Mouse (Mus musculus) liver, adult 2 months (tissue): Measurements from ENCODE around the gene Naa25. TPM values are rescaled to one million over a fixed set of nuclear protein-coding genes. Genes with fewer than 3 reads are reported as not detected.

Experiments used
- DNase-seq: peaks from one replicate; pipeline ENCODE4 v3.0.0-alpha.2; 2011; ENCODE audit warnings: low read depth, low spot score; ENCODE audit errors: extremely low read depth
- H3K27ac ChIP-seq: fragments of 200-500 bp; replicated peaks from 2 replicates; pipeline ENCODE4 v1.5.1; 2012; ENCODE audit warnings: low read depth, mild to moderate bottlenecking, control low read depth, inconsistent platforms, low read length; ENCODE audit not compliant: insufficient read depth
- H3K27me3 ChIP-seq: fragments of 200-500 bp; 2 replicates; pipeline ENCODE4 v1.6.1; 2012; ENCODE audit warnings: mild to moderate bottlenecking, moderate library complexity, low read length, inconsistent platforms; ENCODE audit not compliant: control insufficient read depth, insufficient read depth
- H3K36me3 ChIP-seq: fragments of 200-500 bp; 2 replicates; pipeline ENCODE4 v1.6.1; 2012; ENCODE audit warnings: low read length, inconsistent platforms; ENCODE audit not compliant: control insufficient read depth, insufficient read depth
- H3K4me1 ChIP-seq: fragments of 200-500 bp; 2 replicates; pipeline ENCODE4 v1.6.1; 2011; ENCODE audit warnings: low read length; ENCODE audit not compliant: control insufficient read depth, insufficient read depth
- H3K4me3 ChIP-seq: fragments of 200-500 bp; 2 replicates; pipeline ENCODE4 v1.5.1; 2011; ENCODE audit warnings: low read depth, mild to moderate bottlenecking, control low read depth, low read length, moderate library complexity; ENCODE audit not compliant: insufficient read depth
- H3K79me2 ChIP-seq: fragments of 200-500 bp; 2 replicates; pipeline ENCODE4 v1.6.1; 2012; ENCODE audit warnings: inconsistent platforms, mild to moderate bottlenecking, low read length, moderate library complexity; ENCODE audit not compliant: control insufficient read depth, insufficient read depth
- H3K9ac ChIP-seq: fragments of 200-500 bp; 2 replicates; pipeline ENCODE4 v1.6.1; 2012; ENCODE audit warnings: low read depth, mild to moderate bottlenecking, control low read depth, inconsistent platforms, low read length
- CTCF ChIP-seq: fragments of 200-500 bp; IDR thresholded peaks from 2 replicates; pipeline ENCODE4 v1.5.1; 2011; ENCODE audit warnings: low read depth, low read length, control low read depth
- POLR2A ChIP-seq: fragments of 200-500 bp; IDR thresholded peaks from 2 replicates; pipeline ENCODE4 v1.6.1; 2011; ENCODE audit warnings: low read length, control low read depth; ENCODE audit not compliant: insufficient read depth; ENCODE audit errors: extremely low read depth
- WGBS: fragments of 180-500 bp; shearing (Covaris S2); methylation state at CpG from one replicate; pipeline ENCODE4 v1.1.7; 2018; 5-methylcytosine and 5-hydroxymethylcytosine counted together
- polyA plus RNA-seq: library from polyadenylated mRNA; depleted of rRNA; stranded (reverse); fragments of >200 nt; gene quantifications from 2 replicates; pipeline ENCODE4 v1.2.3, GENCODE M21; 2012; rRNA removed
- total RNA-seq: library from RNA; depleted of rRNA; stranded (reverse); fragments of >200 nt; gene quantifications from 2 replicates; pipeline ENCODE4 v1.2.3, GENCODE M21; 2014; rRNA removed

Gene Naa25
- total and polyA plus RNA-seq, 2 experiments = 7.6 to 8.6 TPM

GRCm38 (mm10) chr5:121477680-121478079 lies 79.9 kb downstream of the Naa25 start:
- TF ChIP-seq POLR2A (no peak), CTCF (peak; percentile 31)
- no peaks in the 10 kb centered on the region for H3K4me1 ChIP-seq
- DNase-seq = peak; percentile 61
- H3K27me3 ChIP-seq = no peaks in the 10 kb centered on the region
- no peak overlapping the region for H3K4me3 ChIP-seq
- 35% methylated on average over 3 of the region's 3 CpGs for WGBS
- H3K36me3 ChIP-seq = no peaks in the 10 kb centered on the region
- no peak overlapping the region for H3K9ac ChIP-seq
- no peak overlapping the region for H3K27ac ChIP-seq
- no peaks in the 10 kb centered on the region for H3K79me2 ChIP-seq

- no peaks in the 10 kb centered on the region for H3K36me3 ChIP-seq
- DNase-seq = peak; percentile 8
- 30% methylated on average over 5 of the region's 5 CpGs for WGBS
- no peak overlapping the region for H3K27ac ChIP-seq
- no peak overlapping the region for H3K4me3 ChIP-seq
- H3K9ac ChIP-seq = no peak overlapping the region
- H3K79me2 ChIP-seq = no peaks in the 10 kb centered on the region
- H3K27me3 ChIP-seq = no peaks in the 10 kb centered on the region
- no peaks in the 10 kb centered on the region for H3K4me1 ChIP-seq
- no peak for TF ChIP-seq CTCF
- no peak for TF ChIP-seq POLR2A
These were observed 87.1 kb downstream of the Naa25 start for GRCm38 (mm10) chr5:121484801-121485200.

DNA sequence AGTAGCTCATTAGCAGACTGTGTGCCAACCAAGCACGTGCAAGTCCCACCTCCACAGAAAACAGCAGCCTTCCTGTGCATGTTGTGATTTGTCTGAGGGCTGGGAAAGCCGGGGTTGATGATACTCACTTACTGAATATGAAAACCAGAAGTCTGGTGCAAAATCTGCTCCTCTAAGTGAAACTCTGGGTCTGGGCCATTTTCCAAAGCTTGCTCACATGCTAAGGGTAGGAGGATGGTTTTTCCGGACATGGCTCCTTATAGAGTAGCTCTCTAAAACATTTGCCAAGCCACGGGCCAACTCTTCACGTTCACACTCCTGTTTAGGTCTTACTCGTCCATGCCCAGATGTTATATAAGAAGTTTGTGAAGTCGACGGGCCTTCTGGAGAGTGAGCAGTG lies 95.6 kb downstream of the Naa25 start:
- Histone ChIP-seq H3K36me3 (no peaks in the 10 kb centered on the region), H3K4me1 (no peaks in the 10 kb centered on the region), H3K27me3 (no peaks in the 10 kb centered on the region), H3K79me2 (no peaks in the 10 kb centered on the region), H3K9ac (no peak overlapping the region), H3K4me3 (no peak overlapping the region), H3K27ac (no peak overlapping the region)
- 74% methylated on average over 8 of the region's 8 CpGs for WGBS
- TF ChIP-seq CTCF (no peak), POLR2A (no peak)
- no peak for DNase-seq

Other genes starting within 250 kb of the Naa25 start
- 23.1 and 30.3 TPM in 2 replicates for gene Ptpn11, start 206.5 kb upstream of the Naa25 start, total RNA-seq
- gene Ptpn11, start 206.5 kb upstream of the Naa25 start, polyA plus RNA-seq = 15.6 and 17.0 TPM in 2 replicates
- 135 and 163 TPM in 2 replicates for gene Rpl6, start 193.5 kb upstream of the Naa25 start, total RNA-seq
- 122 and 146 TPM in 2 replicates for gene Rpl6, start 193.5 kb upstream of the Naa25 start, polyA plus RNA-seq
- gene Hectd4, start 177.7 kb upstream of the Naa25 start, total RNA-seq = 9.7 and 10.0 TPM in 2 replicates
- 5.5 and 7.6 TPM in 2 replicates for gene Hectd4, start 177.7 kb upstream of the Naa25 start, polyA plus RNA-seq
- 49.5 and 53.7 TPM in 2 replicates for gene Trafd1, start 12.3 kb upstream of the Naa25 start, total RNA-seq
- 53.2 and 67.0 TPM in 2 replicates for gene Trafd1, start 12.3 kb upstream of the Naa25 start, polyA plus RNA-seq
- gene Tmem116, start 54.0 kb downstream of the Naa25 start, total RNA-seq = not detected in 2 replicates
- 0.20 and 0.21 TPM in 2 replicates for gene Tmem116, start 54.0 kb downstream of the Naa25 start, polyA plus RNA-seq
- 21.9 and 30.0 TPM in 2 replicates for gene Erp29, start 54.6 kb downstream of the Naa25 start, total RNA-seq
- gene Erp29, start 54.6 kb downstream of the Naa25 start, polyA plus RNA-seq = 21.5 and 27.1 TPM in 2 replicates
- gene Adam1b, start 105.5 kb downstream of the Naa25 start, total RNA-seq = not detected in 2 replicates
- gene Adam1b, start 105.5 kb downstream of the Naa25 start, polyA plus RNA-seq = not detected in 2 replicates
- gene Adam1a, start 147.5 kb downstream of the Naa25 start, total RNA-seq = 2.5 and 2.8 TPM in 2 replicates
- 0.85 and 1.4 TPM in 2 replicates for gene Adam1a, start 147.5 kb downstream of the Naa25 start, polyA plus RNA-seq
- 0.09 TPM in 1 of 2 replicates, not detected in the other for gene Gm42878, start 147.5 kb downstream of the Naa25 start, total RNA-seq
- not detected in 2 replicates for gene Gm42878, start 147.5 kb downstream of the Naa25 start, polyA plus RNA-seq
- gene Mapkapk5, start 148.0 kb downstream of the Naa25 start, total RNA-seq = 39.0 and 40.1 TPM in 2 replicates
- 16.8 and 21.7 TPM in 2 replicates for gene Mapkapk5, start 148.0 kb downstream of the Naa25 start, polyA plus RNA-seq
- gene Aldh2, start 195.9 kb downstream of the Naa25 start, total RNA-seq = 1,488 and 1,502 TPM in 2 replicates
- gene Aldh2, start 195.9 kb downstream of the Naa25 start, polyA plus RNA-seq = 3,750 and 4,351 TPM in 2 replicates
- gene Acad12, start 221.0 kb downstream of the Naa25 start, total RNA-seq = 9.6 and 14.4 TPM in 2 replicates
- gene Acad12, start 221.0 kb downstream of the Naa25 start, polyA plus RNA-seq = 9.1 and 10.1 TPM in 2 replicates